Mouse (Mus musculus) brain, adult 2 months (tissue): ENCODE data around the gene Sf3a2.
"Not testable (repeated sequence)": the region's sequence is repeated elsewhere in the genome, so short reads cannot be mapped to it uniquely, and the experiment has no call there.

Source experiments
- DNase-seq: peaks from one replicate; pipeline ENCODE4 v3.0.0; 2011; ENCODE audit warnings: low read depth, low spot score

The Sf3a2 gene

DNA sequence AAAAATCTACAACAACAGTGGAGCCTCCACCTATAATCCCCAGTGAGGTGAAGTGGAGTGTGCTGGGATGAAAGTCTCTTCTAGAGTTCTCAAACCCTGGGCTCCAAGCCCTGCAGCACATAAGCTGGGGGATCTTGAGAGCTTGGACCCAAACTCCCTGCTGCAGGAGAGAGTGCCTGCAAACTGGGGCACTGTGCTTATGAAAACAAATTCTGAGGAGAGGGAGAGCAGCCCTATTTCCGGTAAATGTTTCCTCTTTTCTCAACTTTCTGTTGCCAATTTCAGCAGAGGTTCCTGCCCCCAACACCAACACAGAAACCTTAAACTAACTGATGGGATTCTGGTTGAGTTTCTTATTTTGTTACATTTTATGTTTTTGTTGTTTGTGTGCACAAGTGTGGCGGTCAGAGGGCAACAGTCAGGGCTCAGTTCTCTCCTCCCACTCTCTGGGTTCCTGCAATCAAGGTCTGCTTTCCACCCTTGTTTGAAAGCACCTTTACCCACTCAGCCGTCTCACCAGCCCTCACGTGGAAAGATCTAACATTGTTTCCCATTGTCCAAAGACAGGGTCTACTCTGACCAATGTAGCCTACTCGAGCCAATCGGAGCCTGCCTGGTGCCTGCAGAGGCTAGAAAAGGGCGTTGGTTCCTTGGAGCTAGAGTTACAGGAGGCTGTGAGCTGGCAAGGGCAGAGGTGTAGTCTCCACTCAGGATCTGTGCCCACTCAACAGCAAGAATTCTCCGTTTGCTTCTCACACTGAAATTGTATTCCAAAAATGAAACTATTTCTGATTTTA is 26.0 kb downstream of the Sf3a2 start:
- no peak for DNase-seq

DNA sequence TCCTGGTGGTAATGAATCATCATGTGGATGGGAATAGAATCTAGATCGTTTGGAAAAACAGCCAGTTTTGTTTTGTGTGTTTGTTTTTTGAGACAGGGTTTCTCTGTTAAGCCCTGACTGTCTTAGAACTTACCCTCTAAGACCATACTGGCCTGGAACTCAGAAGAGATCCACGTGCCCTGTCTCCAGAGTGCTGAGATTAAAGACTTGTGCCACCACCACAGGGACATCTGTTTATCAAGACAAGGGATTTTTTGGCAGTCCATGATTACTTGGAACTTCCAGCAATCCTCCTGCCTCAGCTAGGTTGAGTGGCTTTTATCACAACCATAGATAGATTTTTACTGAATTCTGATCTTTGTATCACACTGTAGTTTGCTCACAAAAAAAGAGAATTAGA is 26.8 kb downstream of the Sf3a2 start:
- DNase-seq, result no peak

GRCm38 (mm10) chr10:80826151-80827062 is 28.4 kb downstream of the Sf3a2 start, which contains the start of gene Oaz1:
Oaz1 (plus strand) TSS chr10:80826656.
- peak; percentile 100 for DNase-seq

DNA sequence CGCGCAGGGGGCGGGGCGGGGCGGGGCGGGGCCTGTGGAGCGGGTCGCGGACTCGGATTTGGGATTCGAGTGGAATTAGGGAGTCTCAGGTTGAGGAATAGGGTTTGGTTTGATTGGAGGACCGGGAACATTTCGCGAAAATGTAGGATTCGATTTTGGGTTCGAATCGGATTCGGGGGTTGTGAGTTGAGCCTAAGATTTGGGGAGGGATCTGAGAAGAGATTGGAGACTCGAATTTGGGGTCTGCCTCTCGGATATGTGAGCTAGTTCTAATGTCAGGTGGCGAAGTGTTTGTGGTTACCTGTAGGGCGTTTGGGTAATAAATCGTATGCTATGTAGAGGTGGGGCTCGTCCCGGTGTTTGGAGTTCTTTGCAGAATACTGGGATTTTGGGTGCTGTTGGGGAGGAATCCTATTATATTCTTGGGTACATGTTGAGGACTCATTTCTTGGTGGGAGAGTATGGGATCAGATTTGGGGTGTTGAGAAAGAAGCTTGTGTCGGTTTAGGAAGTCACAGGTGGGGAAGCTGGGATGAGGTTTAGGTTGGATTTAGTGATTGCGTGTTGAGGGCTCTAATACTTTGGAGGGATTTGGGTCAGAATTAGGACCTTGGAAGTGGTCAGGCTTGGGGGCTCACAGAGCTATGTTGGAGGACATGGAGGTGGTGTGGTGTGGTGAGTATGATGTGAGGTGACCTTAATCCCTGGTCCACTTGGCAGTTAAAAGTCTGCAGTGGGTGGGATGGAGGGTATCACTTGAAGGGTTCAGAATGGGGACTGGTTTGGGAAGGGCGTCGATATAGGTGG is 29.3 kb downstream of the Sf3a2 start:
- no peak for DNase-seq

GRCm38 (mm10) chr10:80827870-80828420 is 29.9 kb downstream of the Sf3a2 start:
- DNase-seq, result no peak

GRCm38 (mm10) chr10:80828587-80828986 is 30.6 kb downstream of the Sf3a2 start:
- not testable (repeated sequence) for DNase-seq

GRCm38 (mm10) chr10:80829359-80830278 is 31.6 kb downstream of the Sf3a2 start:
- DNase-seq, result no peak

DNA sequence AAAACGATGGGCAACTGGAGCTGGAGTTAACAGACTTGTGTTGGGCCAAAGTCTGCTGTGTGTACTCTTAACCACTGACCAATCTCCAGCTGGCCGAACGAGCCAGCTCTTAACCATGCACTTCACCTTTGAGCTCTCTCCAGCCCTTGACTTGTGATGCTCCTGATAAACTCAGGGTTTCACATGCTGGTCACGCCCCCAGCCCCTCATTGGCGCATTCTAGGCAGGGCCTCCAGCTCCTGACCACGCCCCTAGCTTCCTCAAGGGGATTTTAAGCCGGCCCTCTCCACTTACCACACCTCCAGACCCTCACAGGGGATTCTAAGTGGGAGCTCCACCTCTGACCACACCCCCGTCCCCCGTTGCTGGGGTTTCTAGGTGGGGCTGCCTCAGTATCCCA is 33.1 kb downstream of the Sf3a2 start:
- DNase-seq, result no peak

- no peak for DNase-seq
These were observed 34.8 kb downstream of the Sf3a2 start for GRCm38 (mm10) chr10:80832818-80833217.

DNA sequence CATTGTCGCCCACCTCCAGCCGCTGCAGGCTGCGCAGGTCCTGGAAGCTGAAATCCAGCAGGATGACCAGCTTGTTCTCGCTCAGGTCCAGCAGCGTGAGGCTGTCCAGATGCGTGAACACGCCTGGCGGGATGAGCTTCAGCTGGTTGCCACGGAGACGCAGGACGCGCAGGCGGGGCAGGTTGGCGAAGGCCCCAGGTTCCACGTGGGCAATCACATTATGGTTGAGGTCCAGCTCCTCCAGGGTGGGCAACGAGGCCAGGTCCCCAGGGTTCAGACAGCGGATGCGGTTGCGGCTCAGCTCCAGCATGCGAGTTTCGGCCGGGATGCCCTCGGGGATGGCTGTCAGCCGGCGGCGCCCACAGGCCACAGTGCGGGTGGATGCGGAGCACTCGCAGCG is 37.6 kb downstream of the Sf3a2 start:
- no peak for DNase-seq

GRCm38 (mm10) chr10:80836949-80837379 is 39.0 kb downstream of the Sf3a2 start:
- DNase-seq, result peak; percentile 77

DNA sequence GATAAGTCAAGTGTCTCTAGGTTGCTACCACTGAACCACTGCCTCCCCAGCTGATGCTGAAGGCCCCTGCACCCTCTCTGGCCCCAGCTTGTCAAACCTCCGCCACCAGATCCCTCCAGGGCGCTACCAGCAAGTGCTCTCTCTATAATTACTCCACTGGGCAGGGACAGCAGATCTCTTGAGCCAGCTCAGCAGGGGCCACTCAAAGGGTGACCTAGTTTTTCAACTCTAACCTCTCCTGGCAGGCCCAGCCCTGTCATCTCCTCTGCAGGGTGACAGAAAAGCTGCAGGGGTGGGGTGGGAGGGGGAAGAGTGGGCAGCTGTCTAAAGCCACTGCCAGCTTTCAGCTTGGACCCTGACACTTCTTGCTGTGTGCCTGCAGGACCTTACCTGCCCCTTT is 39.8 kb downstream of the Sf3a2 start:
- DNase-seq, result peak; percentile 84

DNA sequence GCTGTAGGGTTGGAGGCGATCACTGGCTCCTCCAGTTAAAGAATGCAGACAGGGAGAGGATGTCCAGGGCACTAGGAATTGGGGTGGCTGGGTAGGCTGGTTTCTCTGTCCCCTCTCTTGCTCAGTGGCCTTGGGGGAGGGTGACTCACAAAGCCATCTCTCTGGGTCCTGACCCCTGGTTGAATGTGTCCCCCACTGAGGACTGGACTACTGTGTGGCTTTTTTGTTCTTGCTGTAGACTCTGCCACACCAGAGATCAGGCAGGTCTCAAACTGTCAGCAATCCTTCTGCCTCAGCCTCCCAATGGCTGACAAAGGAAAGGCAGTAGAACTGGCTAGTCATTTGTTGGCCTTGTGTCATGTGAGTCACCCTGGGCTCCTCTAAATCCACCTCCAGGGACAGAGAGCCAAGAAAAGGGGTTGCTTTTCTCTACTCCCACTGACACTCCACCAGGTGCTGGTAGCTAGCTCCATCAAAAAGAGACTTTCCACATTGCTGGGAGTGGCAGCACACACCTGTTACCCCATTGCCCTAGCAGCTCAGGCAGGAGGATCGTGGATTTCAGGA is 40.4 kb downstream of the Sf3a2 start:
- peak; percentile 72 for DNase-seq

GRCm38 (mm10) chr10:80839848-80840247 is 41.9 kb downstream of the Sf3a2 start:
- no peak for DNase-seq

- DNase-seq, result no peak
These were observed 43.7 kb downstream of the Sf3a2 start for GRCm38 (mm10) chr10:80841685-80842084.

DNA sequence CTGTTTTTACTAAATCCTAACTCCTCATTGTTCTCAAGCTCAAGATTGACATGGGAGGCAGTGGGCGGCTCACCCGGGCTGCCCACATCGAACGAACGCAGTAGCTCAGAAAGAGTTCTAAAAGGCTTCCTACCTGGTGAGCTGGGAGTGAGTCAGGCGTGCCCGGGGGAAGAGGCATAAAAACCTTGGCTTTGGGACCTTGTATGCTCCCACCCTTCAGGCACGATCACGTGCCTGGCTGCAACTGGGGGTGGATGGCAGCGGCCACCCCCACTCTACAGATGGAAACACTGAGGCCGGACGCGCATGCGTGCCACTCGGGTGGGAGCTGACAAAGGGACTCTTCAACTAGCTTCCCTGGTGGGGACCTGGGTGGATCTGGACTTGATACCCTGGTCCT is 44.3 kb downstream of the Sf3a2 start:
- DNase-seq, result peak; percentile 76

DNA sequence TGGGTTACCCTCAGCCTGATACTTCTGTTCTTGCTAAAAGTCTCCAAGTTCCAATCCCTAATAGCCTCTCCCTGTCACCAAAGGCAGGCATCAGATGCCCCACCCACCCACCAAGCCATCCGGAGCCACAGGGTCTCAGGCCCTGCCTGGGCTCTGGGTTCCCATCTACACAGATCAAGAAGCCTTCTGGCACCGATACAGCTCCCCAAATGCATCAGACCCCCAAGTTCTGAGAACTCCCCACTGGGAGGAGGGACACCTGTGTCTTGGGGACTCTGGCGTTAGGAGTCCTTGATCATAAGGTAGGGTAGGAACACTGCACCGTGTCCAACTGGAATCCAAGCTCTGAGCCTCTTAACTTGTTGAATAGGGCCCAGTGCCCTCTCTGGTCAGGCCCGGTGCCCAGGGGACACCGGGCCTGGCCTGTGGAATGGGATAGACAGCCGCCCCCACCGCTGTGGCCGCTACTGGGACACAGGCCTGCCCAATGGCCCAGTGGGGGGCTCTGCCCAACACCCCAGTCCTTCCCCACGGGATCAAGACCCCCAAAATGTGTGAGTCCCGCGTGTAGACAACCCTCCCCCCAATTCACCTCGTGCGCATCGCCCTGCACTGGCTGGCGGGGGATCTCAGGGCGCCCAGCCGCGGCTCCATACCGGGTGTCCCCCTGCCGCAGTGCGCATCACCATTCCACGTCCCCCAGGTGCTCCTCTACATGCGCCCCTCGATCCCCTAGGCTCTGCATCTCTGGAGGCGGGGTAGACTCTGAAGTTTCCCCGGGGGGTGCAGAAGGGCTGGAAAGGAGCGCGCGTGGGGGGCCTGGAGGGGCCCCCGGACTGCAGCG is 45.3 kb downstream of the Sf3a2 start:
- DNase-seq, result no peak

DNA sequence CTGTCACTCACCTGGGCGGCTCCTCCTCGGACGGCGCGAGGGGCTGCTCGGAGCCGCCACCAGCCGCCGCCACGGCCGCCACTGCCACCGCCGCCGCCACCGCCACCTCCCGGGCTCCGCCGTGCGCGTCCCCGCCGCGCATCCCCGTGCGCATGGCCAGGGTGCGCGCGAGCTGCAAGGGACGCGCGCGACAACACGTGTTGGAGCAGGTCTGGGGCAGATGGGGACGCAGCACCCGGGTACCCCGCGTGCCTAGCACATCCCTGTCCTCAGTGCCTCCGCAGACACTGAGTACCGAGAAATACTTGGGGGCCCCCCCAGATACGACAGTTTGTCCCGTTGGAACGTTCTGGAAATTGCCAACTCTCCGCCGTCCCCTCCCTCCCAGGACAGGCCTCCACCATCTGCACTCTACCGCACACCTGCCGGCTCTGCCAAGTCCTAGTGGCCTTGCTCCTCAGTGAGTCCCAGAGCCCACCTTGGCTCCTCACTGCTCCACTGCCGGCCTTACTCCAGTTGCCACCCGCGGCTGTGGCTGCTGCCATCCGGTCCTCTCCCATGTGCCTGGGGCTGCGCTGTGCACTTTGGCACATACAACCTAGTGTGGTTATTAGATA is 46.0 kb downstream of the Sf3a2 start, which contains the start of gene Lingo3:
Gene Lingo3 (minus strand): TSS at position 109 of the 617 bp plus-strand sequence.
- DNase-seq, result peak; percentile 87
